Mouse (Mus musculus) regulatory T cell (primary cell): ENCODE results near the gene Ahr.

Experiments used
- in situ Hi-C: fragments of 300-600 bp; cut with MboI, MseI; formaldehyde crosslinking; loops from one replicate; pipeline ENCODE4 v1.15.1; 2025; ENCODE audit warnings: high pct_unique_total_duplicates

Gene Ahr

DNA sequence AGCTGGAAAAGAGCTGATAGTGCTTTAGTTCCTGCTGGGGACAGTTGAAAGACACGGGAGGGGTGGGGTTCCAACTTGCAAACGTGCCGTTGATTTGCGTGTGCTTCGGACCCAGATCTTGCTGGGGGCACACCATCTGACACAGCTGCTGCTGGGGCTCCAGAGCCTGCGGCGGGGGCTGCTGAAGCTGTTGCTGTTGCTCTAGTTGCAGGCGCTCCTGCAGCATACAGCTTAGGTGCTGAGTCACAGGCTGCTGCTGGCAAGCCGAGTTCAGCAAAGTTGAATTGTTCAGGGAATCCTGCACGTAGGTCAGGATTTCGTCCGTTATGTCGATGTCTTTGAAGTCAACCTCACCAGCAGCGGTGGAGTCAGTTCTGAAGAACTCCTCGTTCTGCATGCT, 30.8 kb downstream of the Ahr start:
- in situ Hi-C loops, result no loop called here

GRCm38 (mm10) chr12:35503586-35503985, 31.3 kb downstream of the Ahr start:
- in situ Hi-C loops, result no loop called here

DNA sequence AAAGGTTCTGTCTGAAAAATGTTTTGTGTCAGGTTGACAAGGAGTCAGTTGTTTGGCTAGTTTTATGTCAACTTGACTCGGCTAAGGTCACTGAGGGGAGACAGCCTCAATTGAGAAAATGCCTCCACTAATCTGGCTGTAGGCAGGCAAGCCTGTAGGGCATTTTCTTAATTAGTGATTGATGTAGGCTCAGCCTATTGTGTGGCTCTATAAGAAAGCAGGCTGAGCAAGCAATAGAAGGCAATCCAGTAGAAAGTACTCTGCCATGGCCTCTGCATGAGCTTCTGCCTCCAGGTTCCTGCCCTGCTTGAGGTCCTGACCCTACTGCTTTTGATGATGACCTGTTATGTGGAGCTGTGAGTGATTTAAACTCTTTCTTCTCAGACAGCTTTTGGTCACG, 33.4 kb downstream of the Ahr start:
- in situ Hi-C loops, result no loop called here

- in situ Hi-C loops, result no loop called here
Measured at GRCm38 (mm10) chr12:35495195-35495594, 39.6 kb downstream of the Ahr start.

DNA sequence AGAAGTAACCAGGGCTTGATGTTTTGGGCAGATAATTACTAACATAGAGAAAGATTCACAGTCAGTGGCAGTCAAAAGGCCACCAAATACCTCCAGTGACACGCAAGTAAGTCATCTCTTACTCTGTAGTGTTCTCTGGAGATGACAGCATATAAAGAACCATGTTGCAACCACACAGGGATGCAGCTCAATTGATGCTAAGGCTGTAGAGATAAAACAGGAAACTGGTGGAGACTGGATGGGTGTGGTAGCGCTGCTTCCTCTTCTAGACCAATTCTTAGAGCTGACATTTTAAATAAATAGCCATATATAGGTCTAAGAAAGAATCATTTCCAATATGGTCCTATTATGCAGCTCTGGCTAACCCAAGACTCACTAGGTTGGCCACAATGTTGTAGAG, 54.1 kb downstream of the Ahr start:
- in situ Hi-C loops, result no loop called here

- in situ Hi-C loops, result no loop called here
Measured at GRCm38 (mm10) chr12:35478906-35479305, 55.9 kb downstream of the Ahr start.

- in situ Hi-C loops, result loop anchor here (10.0 kb wide), 1 partner anchor 1031 kb away; no protein-coding TSS in a partner anchor
Measured at GRCm38 (mm10) chr12:35463457-35463856, 71.4 kb downstream of the Ahr start.

DNA sequence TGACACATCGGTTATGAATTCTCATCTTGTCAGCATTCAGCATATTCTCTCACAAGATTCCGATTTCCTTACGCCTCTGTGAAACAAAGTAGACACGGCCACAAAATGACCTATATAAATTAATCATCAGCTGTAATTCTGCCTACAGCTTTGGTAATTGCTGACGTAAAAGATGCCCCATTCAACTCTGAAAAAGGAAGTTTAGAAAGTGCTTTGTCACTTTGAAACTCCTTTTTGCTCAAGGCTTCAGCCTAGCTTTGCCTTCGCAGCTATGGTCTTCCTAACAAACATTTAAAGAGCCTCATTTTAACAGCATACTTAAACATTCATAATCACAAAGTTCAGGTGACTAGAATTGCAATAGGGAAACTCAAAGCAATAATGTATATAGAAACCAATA, 72.2 kb downstream of the Ahr start:
- in situ Hi-C loops, result loop anchor here (10.0 kb wide), 1 partner anchor 1032 kb away; no protein-coding TSS in a partner anchor

GRCm38 (mm10) chr12:35459662-35460061, 75.2 kb downstream of the Ahr start:
- in situ Hi-C loops, result loop anchor here (10.0 kb wide), 1 partner anchor 1035 kb away; no protein-coding TSS in a partner anchor
